Mouse (Mus musculus): ENCODE results near the gene Hba-x. TPM values are rescaled to one million over a fixed set of nuclear protein-coding genes. Genes with fewer than 3 reads are reported as not detected.

Hba-x gene
- polyA plus RNA-seq, 1 experiment from 2014 or later: 0.18 TPM

GRCm38 (mm10) chr11:32302824-32303419 lies 26.7 kb downstream of the Hba-x start:
- TF ChIP-seq EP300 (optimal IDR thresholded peaks at IDR 0.05) (no peak), CTCF (IDR thresholded peaks at IDR 0.05; ENCODE audit: low read depth) (no peak)

GRCm38 (mm10) chr11:32303455-32303854 lies 27.3 kb downstream of the Hba-x start:
- no peak for TF ChIP-seq CTCF (IDR thresholded peaks at IDR 0.05; ENCODE audit: low read depth)
- TF ChIP-seq EP300 (optimal IDR thresholded peaks at IDR 0.05): no peak
- WGBS: 77% methylated on average over 1 of the region's 1 CpGs
- H3K4me3 ChIP-seq (ENCODE audit: low read depth, low read length): no peak overlapping the region
- H3K4me1 ChIP-seq (replicated peaks; ENCODE audit: control insufficient read depth, insufficient read depth): no peaks in the 10 kb centered on the region
- ATAC-seq (ENCODE audit: low FRiP score, low TSS enrichment) (no peak), DNase-seq (ENCODE audit: low spot score) (no peak)
- H3K36me3 ChIP-seq (ENCODE audit: control insufficient read depth, insufficient read depth, low read length): no peaks in the 10 kb centered on the region
- H3K9ac ChIP-seq (ENCODE audit: low read length): no peak overlapping the region
- no peaks in the 10 kb centered on the region for H3K27me3 ChIP-seq (ENCODE audit: control insufficient read depth, insufficient read depth, low read length)
- no peaks in the 10 kb centered on the region for H3K9me3 ChIP-seq (ENCODE audit: control insufficient read depth, low read length)
- no peak overlapping the region for H3K4me2 ChIP-seq (replicated peaks; ENCODE audit: low read depth)
- H3K27ac ChIP-seq (replicated peaks): no peak overlapping the region

More at GRCm38 (mm10) chr11:32302824-32303419, 26.7 kb downstream of the Hba-x start:
- no peak overlapping the region for H3K9ac ChIP-seq (ENCODE audit: low read length)
- H3K27ac ChIP-seq (replicated peaks): no peak overlapping the region
- ATAC-seq (ENCODE audit: low FRiP score, low TSS enrichment) (no peak), DNase-seq (ENCODE audit: low spot score) (no peak)
- H3K4me1 ChIP-seq (replicated peaks; ENCODE audit: control insufficient read depth, insufficient read depth): no peaks in the 10 kb centered on the region
- no peak overlapping the region for H3K4me2 ChIP-seq (replicated peaks; ENCODE audit: low read depth)
- 53% methylated on average over 2 of the region's 2 CpGs for WGBS
- H3K9me3 ChIP-seq (ENCODE audit: control insufficient read depth, low read length): no peaks in the 10 kb centered on the region
- no peak overlapping the region for H3K4me3 ChIP-seq (ENCODE audit: low read depth, low read length)
- H3K36me3 ChIP-seq (ENCODE audit: control insufficient read depth, insufficient read depth, low read length): no peaks in the 10 kb centered on the region
- H3K27me3 ChIP-seq (ENCODE audit: control insufficient read depth, insufficient read depth, low read length): no peaks in the 10 kb centered on the region

- H3K27me3 ChIP-seq (ENCODE audit: control insufficient read depth, insufficient read depth, low read length): no peaks in the 10 kb centered on the region
- 75% methylated on average over 1 of the region's 1 CpGs for WGBS
- DNase-seq (ENCODE audit: low spot score): no peak
- H3K4me2 ChIP-seq (replicated peaks; ENCODE audit: low read depth): no peak overlapping the region
- no peak overlapping the region for H3K9ac ChIP-seq (ENCODE audit: low read length)
- no peaks in the 10 kb centered on the region for H3K9me3 ChIP-seq (ENCODE audit: control insufficient read depth, low read length)
- TF ChIP-seq EP300 (optimal IDR thresholded peaks at IDR 0.05): no peak
- TF ChIP-seq CTCF (IDR thresholded peaks at IDR 0.05; ENCODE audit: low read depth): no peak
- H3K36me3 ChIP-seq (ENCODE audit: control insufficient read depth, insufficient read depth, low read length): no peaks in the 10 kb centered on the region
- H3K27ac ChIP-seq (replicated peaks): no peak overlapping the region
- H3K4me3 ChIP-seq (ENCODE audit: low read depth, low read length): no peak overlapping the region
- no peaks in the 10 kb centered on the region for H3K4me1 ChIP-seq (replicated peaks; ENCODE audit: control insufficient read depth, insufficient read depth)
- ATAC-seq (ENCODE audit: low FRiP score, low TSS enrichment): no peak
These were observed 30.8 kb downstream of the Hba-x start for GRCm38 (mm10) chr11:32307006-32307405.

- Histone ChIP-seq H3K4me2 (replicated peaks; ENCODE audit: low read depth) (no peak overlapping the region), H3K9ac (ENCODE audit: low read length) (no peak overlapping the region), H3K9me3 (ENCODE audit: control insufficient read depth, low read length) (no peaks in the 10 kb centered on the region), H3K27me3 (ENCODE audit: control insufficient read depth, insufficient read depth, low read length) (no peaks in the 10 kb centered on the region), H3K4me1 (replicated peaks; ENCODE audit: control insufficient read depth, insufficient read depth) (no peaks in the 10 kb centered on the region), H3K27ac (replicated peaks) (no peak overlapping the region), H3K4me3 (ENCODE audit: low read depth, low read length) (no peak overlapping the region), H3K36me3 (ENCODE audit: control insufficient read depth, insufficient read depth, low read length) (no peaks in the 10 kb centered on the region)
- no peak for ATAC-seq (ENCODE audit: low FRiP score, low TSS enrichment)
- no peak for DNase-seq (ENCODE audit: low spot score)
- WGBS: 59% methylated on average over 4 of the region's 4 CpGs
- TF ChIP-seq EP300 (optimal IDR thresholded peaks at IDR 0.05) (no peak), CTCF (IDR thresholded peaks at IDR 0.05; ENCODE audit: low read depth) (no peak)
These were observed 33.2 kb downstream of the Hba-x start for GRCm38 (mm10) chr11:32309446-32309845.

- no peak overlapping the region for H3K27ac ChIP-seq (replicated peaks)
- ATAC-seq (ENCODE audit: low FRiP score, low TSS enrichment) (no peak), DNase-seq (ENCODE audit: low spot score) (no peak)
- no peaks in the 10 kb centered on the region for H3K9me3 ChIP-seq (ENCODE audit: control insufficient read depth, low read length)
- H3K4me3 ChIP-seq (ENCODE audit: low read depth, low read length): no peak overlapping the region
- no peaks in the 10 kb centered on the region for H3K4me1 ChIP-seq (replicated peaks; ENCODE audit: control insufficient read depth, insufficient read depth)
- H3K36me3 ChIP-seq (ENCODE audit: control insufficient read depth, insufficient read depth, low read length): no peaks in the 10 kb centered on the region
- H3K27me3 ChIP-seq (ENCODE audit: control insufficient read depth, insufficient read depth, low read length): no peaks in the 10 kb centered on the region
- H3K9ac ChIP-seq (ENCODE audit: low read length): no peak overlapping the region
- TF ChIP-seq EP300 (optimal IDR thresholded peaks at IDR 0.05): no peak
- no peak for TF ChIP-seq CTCF (IDR thresholded peaks at IDR 0.05; ENCODE audit: low read depth)
- 61% methylated on average over 3 of the region's 3 CpGs for whole genome bisulfite sequencing
- no peak overlapping the region for H3K4me2 ChIP-seq (replicated peaks; ENCODE audit: low read depth)
These were observed 33.7 kb downstream of the Hba-x start for GRCm38 (mm10) chr11:32309928-32310327.

GRCm38 (mm10) chr11:32316009-32316408 lies 39.8 kb downstream of the Hba-x start:
- TF ChIP-seq EP300 (optimal IDR thresholded peaks at IDR 0.05): no peak
- TF ChIP-seq CTCF (IDR thresholded peaks at IDR 0.05; ENCODE audit: low read depth): no peak
- no peak overlapping the region for H3K27ac ChIP-seq (replicated peaks)
- H3K36me3 ChIP-seq (ENCODE audit: control insufficient read depth, insufficient read depth, low read length): no peaks in the 10 kb centered on the region
- no peak overlapping the region for H3K4me3 ChIP-seq (ENCODE audit: low read depth, low read length)
- no peak overlapping the region for H3K4me2 ChIP-seq (replicated peaks; ENCODE audit: low read depth)
- 85% methylated on average over 3 of the region's 3 CpGs for WGBS
- no peaks in the 10 kb centered on the region for H3K9me3 ChIP-seq (ENCODE audit: control insufficient read depth, low read length)
- ATAC-seq (ENCODE audit: low FRiP score, low TSS enrichment): no peak
- no peak for DNase-seq (ENCODE audit: low spot score)
- H3K27me3 ChIP-seq (ENCODE audit: control insufficient read depth, insufficient read depth, low read length): no peaks in the 10 kb centered on the region
- no peaks in the 10 kb centered on the region for H3K4me1 ChIP-seq (replicated peaks; ENCODE audit: control insufficient read depth, insufficient read depth)
- H3K9ac ChIP-seq (ENCODE audit: low read length): no peak overlapping the region
